Mouse (Mus musculus) mature B cell (primary cell): ENCODE measurements around the gene Mtif3.

Source experiments
- in situ Hi-C: fragments of 300-500 bp; cut with MboI; formaldehyde crosslinking; loops from 2 replicates; pipeline ENCODE4 v1.14.3; 2019

Gene Mtif3

DNA sequence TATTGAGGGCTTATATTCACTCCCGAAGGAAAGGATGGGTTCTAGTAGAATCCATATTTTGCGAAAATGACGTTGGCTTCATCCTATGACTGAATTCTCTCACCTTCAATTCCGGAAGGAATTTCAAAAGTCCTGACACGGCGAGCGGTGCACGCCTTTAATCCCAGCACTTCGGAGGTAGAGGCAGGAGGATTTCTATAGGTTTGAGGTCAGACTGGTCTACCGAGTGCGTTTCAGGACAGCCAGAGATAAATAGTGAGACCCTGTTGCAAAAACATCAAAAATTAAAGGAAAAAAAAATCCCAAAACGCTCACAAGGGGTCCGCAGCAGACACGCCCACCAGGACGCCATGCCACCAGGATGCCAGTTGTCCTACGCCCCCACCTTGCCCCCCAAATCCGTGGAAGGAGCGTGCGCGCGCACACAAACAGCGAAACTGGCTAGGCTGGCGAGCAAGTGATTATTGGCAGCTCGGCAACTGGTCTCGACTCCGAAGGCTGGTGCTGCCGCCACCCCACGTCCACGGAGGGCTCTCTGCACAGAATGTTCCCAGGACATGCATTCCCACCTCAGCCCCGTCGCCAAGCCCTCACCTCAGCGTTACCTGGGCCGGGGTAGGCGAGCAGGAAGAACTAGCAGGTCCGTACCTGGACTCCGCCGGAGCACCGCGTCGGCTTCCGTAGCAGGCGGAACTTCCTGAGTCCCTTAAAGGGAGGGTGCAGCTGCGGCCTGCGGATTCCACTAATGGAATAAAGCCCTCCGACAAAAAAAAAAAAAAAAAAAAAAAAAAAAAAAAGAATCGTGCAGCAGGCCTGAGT is at the start of gene Mtif3:
Gene Mtif3 (minus strand): TSS at position 683 of the 819 bp plus-strand sequence.
- in situ Hi-C loops: no loop called here

DNA sequence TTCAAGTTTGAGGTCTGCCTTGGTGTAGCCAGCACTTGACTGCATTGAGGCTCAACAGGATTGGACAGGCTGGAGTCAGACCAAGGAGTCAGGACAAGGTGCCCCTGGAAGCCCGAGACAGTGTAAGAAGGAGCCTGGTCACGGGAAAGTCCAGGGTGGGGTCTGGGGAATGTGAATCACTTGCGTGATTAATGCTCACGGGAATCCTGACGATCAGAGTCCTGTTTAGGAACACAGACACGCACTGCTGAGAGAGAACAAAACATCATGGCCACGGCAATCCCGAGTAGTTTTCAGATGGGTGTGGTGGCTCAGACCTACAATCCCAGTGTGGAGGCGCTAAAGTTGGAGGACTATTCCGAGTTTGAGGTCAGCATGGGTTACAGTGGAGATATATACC is 47.7 kb upstream of the Mtif3 start:
- in situ Hi-C loops: no loop called here

DNA sequence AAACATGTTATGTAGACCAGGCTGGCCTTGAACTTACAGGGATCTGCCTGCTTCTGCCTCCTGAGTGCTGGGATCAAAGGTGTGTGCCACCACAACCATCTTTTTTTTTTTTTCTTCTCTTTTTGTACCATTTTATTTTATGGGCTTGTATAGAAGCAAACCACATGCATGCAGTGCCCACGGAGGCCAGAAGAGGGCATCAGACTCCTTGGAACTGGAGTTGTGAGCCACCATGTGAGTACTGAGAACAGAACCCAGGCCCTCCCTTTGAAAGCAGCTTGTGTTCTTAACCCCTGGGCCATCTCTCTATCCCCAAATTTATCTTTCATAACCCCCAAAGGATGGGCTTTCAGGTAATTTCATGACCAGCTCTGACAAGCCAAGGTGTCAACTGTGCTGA is 39.7 kb upstream of the Mtif3 start:
- in situ Hi-C loops: no loop called here

DNA sequence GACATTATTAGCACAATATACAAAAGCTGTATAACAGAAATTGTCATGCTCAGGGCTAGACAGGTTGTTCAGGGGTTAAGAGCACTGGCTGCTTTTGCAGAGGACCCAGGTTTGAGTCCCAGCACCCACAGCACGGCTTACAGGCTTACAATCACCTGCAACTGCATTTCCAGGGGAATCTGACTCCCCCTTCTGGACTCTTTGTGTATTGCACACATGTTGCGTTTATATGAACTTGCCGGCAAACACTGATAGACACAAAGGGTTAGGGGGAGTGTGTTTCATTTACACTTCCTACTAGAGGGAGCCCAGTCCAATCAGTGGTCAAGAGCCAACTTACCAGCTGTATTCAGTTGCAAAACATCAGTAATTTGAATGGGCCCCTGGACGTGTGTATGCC is 37.7 kb upstream of the Mtif3 start:
- in situ Hi-C loops: no loop called here

DNA sequence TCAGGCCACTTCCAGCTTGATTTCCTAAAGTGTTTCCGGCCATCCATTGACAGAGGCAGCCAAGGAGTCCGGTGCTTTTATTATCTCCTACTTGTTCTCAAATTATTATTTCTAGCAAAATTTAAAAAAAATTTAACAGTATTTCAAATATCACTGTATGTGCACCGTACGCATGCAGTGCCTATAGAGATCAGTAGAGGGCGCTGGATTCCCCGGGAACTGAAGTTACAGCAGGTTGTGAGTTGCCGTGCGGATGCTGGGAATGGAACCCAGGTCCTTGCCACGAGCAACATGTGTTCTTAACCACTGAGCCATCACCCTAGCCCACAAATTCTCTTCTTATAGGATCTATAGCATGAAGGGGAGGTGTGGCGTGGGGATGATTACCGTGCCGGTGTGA is 35.2 kb upstream of the Mtif3 start:
- in situ Hi-C loops: no loop called here

DNA sequence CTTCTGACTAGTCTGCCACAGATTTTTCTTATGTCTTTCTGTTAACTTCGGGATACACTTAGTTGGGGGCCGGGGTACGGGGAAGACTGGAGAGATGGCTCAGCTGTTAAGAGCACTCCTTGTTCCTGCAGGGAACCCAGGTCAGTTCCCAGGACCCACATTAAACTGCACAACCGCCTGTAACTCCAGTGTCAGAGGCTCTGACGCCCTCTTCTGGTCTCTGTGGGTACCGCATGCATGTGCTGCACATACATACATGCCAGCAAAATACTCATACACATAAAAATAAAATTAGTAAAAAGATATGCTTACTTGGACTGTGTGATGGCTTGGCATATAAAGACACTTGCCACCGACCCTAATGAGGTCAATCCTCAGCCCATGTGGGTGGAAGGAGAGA is 33.2 kb upstream of the Mtif3 start:
- in situ Hi-C loops: no loop called here

DNA sequence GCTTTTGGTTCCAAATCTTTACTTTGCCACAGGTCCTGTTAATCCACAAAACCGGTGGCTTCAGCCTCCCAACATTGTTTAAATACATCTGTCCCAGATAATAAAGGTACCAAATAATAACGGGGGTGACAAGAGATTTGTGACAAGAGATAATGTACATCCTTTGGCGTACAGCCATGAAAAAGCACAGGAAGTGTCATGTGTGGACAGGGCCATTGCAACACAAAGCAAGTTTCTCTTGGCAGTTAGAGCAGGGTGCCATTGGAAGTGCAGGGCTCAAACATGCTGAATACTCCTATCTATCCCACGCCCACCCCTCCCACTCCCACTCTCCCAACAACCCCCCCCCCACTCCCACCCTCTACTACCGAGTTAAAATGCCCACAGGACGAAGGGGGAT is 31.4 kb upstream of the Mtif3 start:
- in situ Hi-C loops: no loop called here

DNA sequence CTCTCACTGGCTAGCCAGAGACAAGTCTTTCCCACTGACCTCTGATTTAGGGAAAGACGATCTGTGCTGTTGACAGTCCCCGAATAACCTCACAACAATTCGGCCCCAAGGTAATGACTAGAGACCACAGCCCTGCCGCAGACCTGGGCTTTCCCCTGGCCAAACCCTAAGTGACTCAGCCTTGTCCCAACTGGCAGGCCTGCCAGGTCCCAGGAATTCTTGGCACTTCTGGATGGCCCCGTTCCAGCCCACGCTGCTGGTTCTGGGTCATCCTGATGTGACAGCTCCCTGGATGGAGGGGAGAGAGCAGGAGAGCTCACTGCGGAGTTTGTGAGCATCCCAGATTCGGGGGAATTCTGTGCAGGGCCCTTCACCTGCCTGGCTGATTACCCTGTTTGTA is 29.9 kb upstream of the Mtif3 start:
- in situ Hi-C loops: no loop called here

DNA sequence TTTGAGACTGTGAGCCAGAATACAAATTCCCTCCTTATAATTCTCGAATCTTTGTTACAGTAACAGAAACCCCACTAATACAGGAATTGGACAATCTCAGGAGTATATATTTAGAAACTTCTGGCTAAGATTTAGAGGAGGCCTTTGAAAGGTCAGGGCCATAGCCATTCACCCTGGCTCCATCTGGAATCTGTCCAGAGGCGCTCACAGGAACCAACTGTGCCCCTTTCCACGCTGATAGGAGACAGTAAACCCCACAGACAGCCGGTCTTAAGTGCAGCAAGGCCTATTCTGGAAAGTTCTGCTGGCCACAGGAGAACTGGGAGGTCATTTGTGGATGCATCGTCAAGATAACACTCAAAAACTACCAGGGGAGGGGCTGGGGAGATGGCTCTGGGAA is 25.5 kb upstream of the Mtif3 start:
- in situ Hi-C loops: loop anchor here (10.0 kb wide), 1 partner anchor 246 kb away; no protein-coding TSS in a partner anchor

DNA sequence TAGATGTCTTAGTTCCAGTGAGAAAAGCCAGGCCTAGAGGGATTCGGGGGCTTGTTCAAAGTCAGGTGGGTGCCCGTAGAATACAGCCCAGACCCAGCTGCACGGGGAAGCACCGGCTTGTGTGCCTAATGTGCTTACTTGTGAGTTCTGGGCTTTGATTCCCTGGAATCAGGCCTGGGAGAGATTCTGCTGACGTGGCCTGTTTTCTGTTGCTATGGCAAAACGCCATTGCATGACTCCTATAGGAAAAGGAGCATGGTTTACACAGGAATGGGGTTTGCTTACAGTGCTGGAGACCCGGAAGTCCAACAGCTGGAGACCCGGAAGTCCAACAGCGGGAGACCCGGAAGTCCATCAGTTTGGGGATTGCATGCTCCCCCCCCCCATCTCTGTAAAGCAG is 24.0 kb upstream of the Mtif3 start:
- in situ Hi-C loops: loop anchor here (10.0 kb wide), 1 partner anchor 247 kb away; no protein-coding TSS in a partner anchor

DNA sequence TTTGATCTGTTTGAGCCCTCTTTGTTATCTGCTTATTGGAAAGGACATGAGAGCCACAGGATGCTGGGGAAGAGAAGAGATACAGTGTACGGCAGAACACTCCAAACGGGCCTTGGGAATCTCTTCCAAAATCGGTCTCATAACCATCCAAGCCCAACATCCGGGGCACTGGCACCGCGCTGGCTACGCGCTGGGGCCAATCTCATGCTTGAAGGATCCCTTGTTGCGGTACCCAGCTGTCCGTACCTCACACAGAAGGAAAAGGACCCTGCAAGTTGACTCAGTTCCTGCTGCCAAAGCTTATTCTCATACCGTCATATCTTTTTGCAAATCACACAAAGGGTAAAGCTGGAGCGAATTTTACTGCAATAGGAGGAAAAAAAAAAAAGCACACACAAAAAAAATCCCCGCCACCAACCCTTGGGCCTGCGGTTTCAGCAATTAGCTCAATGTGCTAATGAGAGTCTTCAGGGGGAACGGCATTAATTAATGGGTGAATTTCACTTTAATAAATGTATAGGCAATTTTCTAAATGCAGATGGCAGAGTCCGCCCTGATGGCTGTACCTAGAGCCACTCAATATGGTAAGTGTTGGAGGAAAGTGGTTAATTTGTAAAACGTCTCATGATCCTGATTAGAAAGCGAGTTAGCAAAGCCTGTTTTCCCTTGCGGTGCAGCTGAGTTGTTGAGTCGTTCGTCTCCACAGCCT is 22.3 kb upstream of the Mtif3 start:
- in situ Hi-C loops: loop anchor here (10.0 kb wide), 1 partner anchor 249 kb away; no protein-coding TSS in a partner anchor

DNA sequence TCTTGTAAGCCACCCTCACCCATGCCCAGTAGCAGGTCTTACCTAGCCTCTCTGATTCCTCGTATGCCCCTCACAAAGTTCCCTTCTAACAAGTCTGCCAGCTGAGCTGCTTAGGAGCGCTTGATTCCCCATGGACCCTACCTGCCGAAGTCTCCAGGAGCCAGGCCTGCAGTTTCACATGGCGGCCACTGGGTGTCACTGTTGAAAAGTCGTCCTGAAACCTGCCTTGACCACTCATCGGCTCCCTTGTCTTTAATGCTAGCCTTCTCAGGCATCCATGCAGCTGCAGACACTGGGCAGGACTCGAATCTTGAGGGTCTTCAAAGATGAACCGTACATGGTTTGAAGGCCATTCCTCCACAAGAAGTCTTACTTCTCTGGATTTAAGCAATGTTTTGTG is 19.6 kb upstream of the Mtif3 start:
- in situ Hi-C loops: loop anchor here (10.0 kb wide), 1 partner anchor 252 kb away; no protein-coding TSS in a partner anchor

DNA sequence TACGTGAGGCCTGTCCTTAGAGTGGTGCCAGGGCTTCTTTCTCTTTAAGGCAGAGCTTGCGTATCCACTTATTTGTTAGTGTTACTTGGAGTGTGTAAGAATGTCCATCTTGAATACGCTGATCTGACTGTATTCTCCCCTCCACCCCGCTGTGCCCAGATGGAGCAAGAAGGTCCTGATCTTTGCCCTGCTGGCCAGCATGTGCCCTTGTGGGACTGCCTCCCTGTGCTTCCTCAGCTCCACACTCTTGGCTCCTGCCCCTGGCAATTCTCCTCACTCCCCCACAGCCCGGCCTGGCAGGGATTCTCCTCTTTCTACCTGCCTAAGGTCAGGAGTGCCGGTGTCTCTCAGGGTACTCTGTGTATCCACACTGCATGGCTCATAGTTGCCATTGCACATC is 17.8 kb upstream of the Mtif3 start:
- in situ Hi-C loops: loop anchor here (10.0 kb wide), 1 partner anchor 253 kb away; no protein-coding TSS in a partner anchor

DNA sequence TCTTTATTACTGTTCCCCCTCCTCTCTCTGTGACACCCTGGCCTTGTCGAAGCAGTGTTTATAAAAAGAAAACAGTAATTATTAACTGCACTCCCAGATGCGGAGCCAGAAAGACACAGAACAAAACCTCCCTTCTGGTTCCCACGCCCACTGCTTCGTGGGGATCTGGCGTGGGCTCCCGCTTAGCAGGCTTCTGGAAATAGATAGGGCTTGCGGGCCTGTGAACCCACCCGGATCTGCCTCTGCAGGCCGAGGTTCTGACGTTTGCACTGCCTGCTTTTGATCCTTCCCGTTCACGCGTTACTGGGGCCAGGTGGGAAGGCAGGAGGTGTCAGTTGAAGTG is 11.2 kb upstream of the Mtif3 start:
- in situ Hi-C loops: no loop called here

DNA sequence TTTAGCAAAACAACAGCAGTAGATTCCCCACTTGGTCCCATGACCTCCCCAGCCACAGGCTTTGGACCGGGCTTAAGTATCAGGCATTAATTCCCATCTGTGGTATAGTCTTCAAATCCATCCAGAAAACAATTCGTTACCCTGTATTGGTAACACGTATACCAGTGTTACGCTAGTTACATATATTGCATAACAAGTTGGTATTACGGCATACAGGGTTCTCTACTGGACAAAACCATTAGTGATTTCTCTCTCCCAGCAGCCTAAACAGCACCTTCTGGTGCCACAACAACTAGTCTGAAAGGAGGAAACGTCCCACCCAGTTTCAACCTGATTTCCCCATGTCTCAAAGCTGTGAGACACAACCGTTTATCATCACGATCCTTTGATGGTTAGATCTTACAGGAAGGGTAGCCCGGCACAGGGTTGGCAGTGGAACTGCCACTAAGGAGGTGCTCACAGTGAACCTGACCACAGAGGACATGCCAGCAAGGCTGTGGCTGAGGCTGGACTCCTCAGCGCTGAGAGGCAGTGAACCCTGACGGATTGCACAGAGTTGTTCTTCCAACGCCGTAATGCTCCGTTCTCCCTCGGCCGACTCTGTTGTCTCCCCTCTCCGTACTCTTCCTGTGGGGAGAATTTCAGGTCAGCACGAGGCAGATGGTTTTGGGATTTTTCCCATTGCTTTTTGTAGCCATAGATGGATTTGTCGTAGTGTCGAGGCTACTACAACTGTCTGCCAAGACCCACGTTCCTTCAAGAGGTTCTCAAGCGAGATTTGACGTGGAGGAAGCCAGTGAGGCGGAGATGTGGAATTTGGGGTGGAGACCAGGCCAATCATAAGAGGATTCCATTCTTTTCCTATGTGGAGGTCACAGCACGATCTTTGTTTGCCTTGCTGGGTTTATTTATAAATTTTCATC is 10.5 kb upstream of the Mtif3 start:
- in situ Hi-C loops: no loop called here

DNA sequence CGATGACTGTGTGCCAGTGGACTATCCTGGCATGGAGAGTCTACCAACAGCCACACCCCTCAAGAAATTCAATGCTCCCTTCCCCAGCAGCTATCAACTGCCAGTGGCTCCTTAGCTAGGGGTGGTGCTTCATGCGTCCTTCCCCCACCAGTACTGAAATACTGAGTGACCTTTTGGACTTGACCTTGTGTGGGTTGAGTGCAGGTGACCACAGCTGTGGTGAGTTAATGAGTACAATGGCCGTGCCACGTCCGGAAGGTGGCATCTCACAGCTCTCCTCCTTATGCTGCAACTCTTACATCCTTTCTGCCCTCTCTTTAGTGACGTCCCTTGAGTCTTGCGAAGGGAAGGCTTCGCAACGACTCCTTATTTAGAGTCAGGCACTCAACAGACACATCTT is 9.8 kb upstream of the Mtif3 start:
- in situ Hi-C loops: no loop called here

DNA sequence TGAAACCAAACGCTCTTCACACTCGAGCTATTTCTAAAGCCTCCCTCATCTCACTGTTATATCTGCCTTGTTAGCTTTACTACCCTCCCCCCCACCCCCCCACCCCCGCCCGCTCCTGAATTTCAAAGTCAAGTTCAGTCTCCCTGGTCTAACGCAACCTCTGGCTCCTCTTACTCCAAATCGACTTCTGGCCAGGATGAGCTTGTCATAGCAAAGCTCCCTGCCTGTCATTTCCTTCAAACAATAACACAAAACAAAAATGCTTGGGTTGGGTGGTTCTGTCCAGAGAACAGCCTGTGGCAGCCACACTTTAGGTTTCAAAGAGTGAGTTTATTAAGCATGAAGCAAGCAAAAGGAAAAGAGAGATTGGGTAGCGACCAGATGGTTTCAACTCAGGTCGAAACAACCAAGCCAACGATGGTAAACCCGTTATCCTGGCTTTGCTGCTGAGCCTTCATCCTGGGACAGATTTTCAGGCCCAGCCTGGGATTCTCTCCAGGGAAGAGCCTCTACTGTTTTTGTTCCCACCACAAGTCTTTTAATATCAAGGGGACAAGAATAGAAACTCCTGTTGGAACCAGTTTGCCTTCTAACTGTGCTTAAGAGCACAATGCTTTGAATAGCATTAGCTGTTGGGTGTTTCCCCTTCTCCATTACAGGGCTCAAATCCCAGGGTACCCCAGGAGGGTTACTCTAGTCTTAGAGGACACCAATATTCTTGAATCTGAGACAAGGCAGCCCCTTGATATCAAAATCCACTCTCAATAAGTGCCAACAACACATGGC is 8.4 kb upstream of the Mtif3 start:
- in situ Hi-C loops: no loop called here

DNA sequence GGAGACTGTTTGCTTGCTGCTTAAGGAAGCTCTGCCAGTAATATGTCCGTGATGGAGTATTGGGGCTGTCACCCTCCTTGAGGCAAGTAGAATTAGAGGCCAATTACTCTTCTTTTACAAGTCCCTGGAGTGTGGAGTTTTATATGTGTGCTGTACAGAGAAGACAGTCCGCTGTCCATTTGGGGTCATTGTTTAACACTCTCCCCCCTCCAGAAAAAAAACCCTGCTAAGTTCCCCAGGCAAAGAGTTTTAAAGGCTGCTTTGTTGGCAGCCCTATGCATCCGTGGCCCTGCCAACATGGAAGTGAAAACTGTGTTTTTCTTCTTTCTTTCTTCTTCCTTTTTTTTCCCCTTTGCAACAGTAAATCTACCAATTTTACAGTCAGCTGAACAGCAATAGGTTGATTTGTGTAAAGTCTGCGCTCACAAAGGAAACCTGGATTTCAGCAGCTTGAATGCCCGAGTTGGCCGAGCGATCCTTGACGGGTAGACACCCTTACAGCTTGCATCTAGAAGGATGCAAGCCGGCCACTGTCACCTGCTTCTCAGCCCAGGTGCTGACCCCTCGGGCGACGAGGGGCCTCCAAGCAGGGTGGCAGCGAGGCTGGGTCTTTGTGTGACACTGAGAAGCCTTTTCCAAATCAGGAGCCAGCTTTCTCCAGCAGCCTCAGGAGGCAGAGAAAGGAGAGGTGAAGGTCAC is 5.2 kb upstream of the Mtif3 start:
- in situ Hi-C loops: no loop called here

DNA sequence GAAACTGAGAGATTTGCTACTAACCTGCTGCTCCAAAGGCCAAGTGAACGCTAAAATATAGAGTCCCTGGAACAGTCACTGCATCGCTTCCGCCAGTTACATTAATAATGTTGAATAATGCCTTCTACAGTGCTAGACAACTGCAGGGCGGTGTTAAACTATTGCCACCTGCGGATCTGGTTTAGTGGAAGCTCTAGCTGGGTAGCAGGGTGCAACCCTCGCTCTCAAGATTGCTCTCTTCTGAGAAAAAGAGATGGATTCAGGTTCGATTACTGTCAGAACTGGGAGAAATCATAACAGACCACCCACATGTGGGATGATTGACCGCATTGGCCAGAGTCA is 308 bp upstream of the Mtif3 start:
- in situ Hi-C loops: no loop called here

DNA sequence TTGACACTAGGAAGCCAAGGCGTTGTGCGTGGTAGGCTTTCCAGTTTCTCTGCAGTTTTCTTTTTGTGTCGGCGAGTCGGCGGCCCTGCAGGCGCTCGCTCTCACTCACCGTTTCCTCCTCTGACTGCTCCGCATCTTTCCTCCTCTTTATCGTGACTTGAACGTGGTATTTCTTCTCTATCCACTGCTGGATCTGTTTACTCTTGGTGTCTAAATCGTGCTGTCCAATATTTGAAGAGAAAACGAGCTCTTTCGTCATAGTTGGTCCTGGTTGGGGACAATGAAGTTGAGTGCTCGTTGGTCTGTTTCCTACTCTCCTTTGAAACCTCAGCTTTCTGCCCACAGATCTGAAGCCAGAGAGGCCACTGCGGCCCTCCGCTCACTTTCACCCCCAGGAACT is 6.9 kb downstream of the Mtif3 start:
- in situ Hi-C loops: no loop called here

DNA sequence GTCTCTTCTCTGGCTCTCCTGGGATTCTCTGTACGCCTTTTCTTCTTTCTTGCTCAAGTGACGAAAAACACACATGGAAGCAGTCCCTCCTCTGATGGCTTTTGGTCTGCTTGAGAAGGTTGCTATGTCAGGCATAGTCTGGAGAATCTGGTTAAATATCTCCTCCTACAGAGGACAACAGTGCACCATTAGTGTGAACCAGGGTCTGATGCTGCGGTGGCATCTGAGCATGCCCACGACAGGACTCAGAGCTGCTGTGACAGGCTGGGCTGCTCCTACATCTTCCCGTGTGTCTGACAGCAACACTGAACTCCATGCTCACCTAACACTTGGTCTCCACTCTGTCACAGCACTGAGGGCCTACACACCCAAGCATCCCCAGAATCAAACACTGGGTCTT is 7.9 kb downstream of the Mtif3 start:
- in situ Hi-C loops: no loop called here
